Mouse (Mus musculus): ENCODE data around the gene Atrip.

The Atrip gene

DNA sequence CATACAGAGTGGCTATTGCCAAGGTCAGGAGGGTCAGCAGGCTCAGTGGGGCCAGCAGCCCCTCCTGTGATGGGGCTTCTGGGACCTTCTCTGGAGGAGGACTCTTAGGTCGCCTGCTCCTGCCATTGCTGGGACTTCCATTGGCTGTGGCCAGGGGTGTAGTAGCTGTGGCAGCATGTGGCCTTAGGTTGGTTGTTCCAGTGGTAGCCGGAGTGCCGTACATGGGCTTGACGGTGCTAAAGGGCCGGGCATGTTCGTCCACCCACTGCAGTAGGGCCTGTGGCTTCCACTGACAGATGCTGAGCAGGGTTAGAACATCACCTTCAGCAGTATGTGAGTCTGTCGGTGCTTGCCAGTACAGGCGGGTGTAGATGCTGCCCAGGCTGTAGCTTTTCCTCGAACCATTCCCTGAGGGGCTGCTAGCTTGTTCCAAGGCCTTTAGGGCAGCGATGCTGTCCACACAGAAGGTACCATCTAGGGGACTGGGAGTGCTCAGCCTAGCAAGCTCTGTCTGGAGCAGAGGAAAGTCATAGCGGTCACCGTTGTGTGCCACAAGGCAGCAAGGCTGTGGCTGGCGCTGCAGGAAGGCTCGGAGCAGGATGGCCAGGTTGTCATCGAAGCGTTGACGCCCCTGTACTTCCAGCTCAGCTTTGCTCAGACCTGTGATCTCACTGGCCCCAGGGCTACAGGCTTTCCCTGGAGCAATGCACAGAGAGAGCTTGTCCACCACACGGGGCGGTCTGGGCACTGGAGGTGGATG lies 15.7 kb downstream of the Atrip start:
- DNase-seq (ENCODE audit: low spot score), result no peak

DNA sequence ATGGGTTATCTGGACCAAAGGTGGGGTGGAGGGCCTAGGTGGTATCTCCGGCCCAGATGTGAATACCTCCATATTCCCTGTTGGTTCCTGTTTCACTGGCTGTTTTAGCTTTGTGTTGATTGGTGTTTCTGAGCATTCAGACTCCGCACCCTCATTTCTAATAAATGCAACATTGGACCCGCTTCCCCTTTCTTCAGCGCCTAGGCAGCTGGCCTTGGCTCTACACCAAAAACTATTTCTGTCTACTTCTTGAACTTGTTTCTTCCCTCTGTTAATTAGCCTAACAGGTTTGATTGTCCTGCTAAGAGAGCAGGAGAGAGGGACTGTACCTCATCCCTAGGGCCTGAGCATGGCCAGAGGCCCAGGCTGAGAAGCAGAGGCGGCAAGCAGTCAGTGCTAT lies 16.4 kb downstream of the Atrip start:
- DNase-seq (ENCODE audit: low spot score), result no peak

DNA sequence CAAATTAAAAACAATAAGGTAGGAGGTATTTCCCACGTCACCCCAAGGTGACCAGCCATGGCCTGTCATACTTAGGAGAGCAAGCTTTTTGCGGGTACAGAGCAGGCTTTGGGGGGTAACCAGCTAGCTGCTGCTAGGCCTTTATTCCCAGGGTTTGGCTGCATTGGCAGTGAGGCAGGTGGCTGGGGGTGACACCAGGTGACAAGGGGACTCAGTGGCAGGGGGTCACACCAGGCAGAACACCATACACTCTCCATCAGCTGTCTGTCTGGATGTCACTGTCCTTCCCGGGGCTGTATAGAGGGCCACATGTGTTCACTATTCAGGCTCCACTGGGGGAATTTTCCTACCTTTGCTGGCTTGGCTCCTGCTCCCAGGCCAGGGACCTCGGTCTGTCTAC lies 17.0 kb downstream of the Atrip start:
- DNase-seq (ENCODE audit: low spot score), result no peak

DNA sequence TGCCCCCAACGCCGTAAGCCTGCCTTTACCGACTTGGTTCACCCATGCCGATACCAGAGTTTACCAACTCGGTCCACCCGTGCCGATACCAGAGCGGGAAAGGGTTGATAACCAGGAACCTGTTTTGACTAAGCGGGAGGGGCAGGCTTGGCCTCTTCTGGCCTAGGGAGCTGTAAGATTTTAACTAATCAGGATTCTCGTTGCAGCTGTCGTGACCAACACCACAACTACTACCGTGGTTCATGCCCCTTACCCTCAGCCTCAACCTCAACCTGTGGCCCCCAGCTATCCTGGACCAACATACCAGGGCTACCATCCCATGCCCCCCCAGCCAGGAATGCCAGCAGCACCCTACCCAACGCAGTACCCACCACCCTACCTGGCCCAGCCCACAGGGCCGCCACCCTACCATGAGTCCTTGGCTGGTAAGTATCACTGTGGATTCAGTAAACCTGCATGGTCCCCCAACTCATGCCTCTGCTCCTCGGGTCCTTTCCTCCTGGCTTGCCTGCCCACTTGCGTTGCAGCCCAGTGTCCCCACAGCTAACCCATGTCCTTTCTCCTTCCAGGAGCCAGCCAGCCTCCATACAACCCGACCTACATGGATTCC lies 17.7 kb downstream of the Atrip start:
- no peak for DNase-seq (ENCODE audit: low spot score)

DNA sequence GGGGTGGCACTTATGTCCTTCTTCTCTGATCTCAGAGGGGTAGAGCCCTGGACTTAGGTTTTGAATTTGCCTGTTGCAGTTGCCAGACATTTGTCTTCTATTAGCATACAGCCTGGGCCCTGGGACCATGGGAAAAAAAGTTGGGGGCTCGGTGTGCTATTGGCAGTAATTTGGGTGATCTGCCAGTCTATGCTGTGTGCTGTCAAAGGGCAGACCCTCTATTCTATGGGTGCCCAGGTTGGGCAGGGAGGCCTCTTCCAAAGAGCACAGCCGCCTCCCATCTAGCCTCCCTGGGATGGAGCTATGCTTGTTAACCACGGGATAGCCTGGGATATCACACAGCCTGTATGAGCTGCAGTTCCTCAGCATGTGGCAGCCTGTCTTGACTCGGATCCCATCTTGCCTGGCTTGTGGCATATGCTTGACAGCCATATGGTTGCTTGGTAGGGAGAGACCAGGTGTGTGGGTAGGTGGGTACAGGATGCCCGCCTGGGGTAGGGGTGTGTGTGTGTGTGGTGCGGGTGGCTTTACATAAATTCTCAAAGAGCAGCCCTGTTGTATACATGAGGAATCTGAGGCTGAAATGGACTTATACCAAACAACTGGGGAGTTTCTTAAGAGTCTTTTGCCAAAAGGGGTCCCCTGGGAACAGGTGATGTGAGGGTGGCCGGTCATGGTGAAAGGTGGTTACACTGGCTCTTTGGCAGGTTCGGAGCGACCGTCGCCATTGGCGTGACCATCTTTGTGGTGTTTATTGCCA lies 18.5 kb downstream of the Atrip start:
- no peak for DNase-seq (ENCODE audit: low spot score)

DNA sequence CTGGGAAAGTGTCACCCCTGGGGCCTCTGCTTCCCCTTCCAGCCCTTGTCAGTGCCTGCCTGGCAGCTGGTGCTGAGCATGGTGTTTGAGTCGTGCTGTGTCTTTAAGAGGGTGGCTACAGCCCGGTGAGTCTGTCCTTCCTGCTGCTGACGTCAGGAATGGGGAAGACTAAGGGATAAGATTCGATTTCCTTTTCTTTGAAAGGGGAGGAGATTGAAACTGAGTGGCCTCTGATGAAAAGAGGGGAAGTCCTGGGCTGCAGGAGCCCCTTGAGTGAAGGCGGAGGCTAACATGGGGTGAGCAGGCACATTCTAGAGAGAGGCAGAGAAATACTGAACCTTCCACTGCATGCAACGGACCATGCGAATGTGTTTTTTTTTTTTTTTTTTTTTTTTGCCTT lies 19.2 kb downstream of the Atrip start:
- DNase-seq (ENCODE audit: low spot score), result peak; percentile 55

DNA sequence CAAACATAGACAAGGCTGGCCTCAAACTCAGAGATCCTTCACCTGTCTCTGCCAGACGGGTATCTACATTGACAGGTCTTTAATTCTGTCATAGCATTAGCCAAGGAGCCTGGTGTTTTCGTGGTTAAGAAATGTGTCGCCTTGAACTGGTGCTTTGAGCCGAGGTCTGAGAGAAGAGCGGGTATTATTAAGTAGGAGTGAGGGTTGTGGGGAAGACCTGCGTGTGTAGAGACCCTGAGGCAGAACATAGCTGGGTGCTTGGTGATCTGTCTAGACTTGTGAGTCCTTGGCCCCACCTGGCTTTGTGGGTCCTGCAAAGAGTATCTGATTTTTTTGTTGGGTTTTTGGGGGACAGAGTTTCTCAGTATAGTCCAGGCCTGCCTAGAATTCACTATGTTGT lies 20.1 kb downstream of the Atrip start:
- no peak for DNase-seq (ENCODE audit: low spot score)

DNA sequence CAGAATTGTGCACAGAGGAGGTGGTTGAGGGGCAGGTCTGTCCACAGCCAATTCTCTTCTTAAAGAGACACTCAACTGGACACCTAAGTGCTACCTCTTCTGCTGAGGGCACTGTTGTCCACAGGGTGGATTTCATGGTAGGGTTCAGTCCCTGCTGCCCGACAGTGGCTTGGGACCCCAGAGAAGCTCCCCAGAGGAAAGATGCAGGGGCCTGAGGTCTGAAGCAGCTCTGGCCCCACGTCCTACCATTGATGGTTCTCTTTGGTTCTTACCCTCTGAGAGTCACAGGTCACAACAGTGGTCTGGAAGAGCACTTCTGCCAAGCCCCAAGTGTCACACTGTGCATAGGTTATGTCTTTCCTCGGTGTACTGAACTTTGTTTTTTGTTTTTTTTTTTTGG lies 20.6 kb downstream of the Atrip start:
- no peak for DNase-seq (ENCODE audit: low spot score)

DNA sequence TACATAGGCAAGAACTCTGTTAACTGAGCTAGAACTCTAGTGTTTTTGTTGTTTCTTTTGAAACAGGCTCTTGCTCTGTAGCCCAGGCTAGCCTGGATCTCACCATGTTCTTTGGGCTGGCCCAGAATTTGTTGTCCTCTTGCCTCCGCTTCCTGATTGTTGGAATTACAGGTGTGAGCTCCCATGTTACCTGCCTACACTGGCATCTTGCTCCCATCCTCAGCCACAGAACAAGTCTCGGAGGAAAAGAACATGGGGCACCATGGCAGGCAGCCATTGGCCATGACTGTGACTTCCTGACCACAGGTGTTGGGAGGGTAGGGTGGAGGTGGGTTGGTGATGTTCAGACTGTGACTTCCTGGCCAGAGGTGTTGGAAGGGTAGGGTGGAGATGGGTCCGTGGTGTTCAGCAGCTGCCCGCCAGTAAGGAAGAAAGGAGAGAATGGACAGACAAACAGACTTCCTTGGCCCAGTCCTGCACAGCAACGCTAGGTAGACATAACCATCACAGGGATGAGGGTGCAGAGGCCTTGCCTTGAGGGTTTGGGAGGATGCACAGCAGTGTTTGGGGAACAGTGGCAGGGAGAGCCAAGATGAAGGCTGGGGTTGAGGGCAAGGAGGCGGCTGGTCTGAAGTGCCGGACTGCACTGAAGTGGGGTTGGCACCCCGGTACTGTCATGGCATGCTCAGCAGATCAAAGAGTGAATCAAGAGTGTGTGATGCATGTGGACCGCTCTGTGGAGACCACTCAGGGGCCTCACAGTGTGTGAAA lies 21.2 kb downstream of the Atrip start:
- DNase-seq (ENCODE audit: low spot score), result no peak

DNA sequence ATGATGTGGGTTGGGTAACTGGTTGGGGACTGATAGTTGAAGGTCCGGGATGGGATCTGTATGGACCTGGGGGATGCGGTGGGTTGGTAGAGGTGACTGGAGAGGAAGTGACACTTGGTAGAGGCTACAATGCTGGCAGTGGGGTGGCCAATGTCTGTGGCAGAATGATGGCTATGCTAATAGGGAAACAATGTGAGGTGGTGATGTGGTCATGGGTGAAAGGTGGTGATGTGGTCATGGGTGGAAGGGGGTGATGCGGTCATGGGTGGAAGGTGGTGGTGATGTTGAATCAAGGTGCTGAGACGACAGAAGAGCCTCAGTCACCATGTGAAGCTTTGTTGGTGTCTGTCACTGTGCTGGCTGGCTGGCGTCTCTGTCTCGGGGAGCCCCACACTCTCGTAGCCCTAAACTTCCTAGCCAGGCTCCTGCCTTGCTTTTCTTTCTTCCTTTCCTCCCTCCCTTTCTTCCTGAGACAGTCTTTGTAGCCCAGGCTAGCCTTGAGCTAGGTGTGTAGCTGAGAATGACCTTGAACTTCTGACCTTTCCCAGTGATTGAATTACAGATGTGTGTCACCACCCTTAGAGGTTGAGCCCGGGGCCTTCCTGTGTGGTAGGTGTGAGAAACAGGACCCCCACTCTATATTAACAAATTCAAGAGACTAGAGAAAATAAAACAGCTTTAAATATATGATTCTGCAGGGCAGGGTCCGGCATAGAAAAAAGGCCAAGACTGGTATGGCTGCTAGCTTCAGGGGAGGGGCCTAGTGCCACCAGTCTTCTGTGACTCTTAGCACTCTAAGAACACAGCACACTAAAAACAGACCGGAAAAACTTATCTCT lies 22.1 kb downstream of the Atrip start:
- DNase-seq (ENCODE audit: low spot score), result no peak

DNA sequence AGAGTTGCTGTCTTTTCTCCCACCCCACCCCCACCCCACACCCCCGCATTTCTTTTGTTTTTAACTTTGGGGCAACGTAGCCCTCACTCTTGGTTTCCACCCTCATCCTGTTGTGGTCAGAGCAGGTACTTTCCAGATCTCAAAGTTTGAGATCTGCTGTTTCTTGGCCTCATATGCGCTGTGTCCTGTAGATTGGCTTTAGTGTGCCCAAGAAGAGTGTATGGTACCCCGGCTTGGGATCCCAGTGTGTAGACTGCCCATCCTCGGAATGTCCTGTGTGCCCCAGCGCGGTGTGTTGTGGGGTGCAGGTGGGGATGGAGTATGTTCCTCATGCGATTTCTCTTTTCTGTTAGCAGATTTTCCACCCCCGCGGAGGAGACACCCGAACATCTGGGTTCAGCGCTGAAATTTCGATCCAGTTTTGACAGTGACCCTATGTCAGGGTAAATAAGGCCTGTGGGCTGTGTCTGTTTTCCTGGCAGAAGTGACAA lies 22.9 kb downstream of the Atrip start:
- DNase-seq (ENCODE audit: low spot score), result no peak

DNA sequence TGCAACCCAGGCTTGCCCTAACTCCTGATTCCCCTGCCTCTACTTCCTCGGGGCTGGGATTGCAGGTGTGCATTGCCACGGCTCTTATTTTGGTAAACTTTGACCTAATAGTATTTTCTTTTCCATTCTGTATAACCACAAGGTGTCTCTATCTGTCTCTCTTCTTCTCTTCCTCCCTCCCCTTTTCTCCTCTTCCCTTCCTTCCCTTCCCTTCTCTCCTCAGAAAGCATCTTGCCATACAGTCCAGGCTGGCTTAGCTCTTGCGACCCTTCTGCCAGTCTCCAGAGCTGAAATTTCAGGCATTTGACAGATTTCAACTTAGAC lies 23.3 kb downstream of the Atrip start:
- no peak for DNase-seq (ENCODE audit: low spot score)

DNA sequence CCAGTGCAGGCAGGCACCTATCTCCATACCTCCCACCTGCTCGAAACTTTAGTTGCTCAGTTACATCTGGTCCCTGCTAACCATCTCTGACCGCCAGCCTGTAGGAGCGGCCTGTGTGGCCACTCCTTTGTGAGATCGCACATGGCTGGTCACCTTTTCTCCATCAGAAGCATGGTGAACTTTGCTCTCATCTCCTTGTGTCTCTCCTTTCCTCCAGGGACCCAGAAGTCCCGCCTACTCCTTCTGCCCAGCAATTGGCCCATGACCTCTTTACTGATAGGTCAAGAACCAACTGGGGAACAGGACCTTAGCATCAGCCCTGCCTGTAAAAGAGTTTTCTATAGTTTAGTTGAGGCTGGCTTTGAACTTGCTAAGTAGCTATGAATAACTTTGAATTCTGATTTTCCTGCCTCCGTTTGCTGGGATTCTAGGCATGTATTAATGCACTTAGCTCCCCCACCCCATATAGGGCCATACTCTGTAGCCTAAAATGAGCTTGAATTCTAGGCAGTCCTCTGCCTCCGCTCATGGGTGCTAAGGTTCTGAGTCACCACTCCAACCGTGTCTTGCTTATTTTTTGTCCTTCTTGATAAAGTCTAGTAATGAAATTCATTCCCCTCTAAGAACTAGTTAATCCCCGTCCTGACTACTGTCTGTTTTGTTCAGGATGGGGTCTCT lies 23.8 kb downstream of the Atrip start:
- no peak for DNase-seq (ENCODE audit: low spot score)

DNA sequence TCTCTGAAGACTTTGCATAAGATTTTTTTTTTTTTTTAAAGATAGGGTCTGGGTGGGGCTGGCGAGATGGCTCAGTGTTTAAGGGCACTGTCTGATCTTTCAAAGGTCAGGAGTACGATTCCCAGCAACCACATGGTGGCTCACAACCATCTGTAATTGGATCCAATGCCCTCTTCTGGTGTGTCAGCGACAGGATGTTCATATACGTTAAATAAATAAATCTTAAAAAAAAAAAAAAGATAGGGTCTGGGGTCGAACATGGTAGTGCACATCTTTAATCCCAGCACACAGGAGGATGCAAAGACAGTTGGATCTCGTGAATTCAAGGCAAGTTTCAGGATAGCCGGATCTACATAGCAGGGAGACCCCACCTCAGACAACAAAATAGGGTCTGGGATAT lies 24.6 kb downstream of the Atrip start:
- no peak for DNase-seq (ENCODE audit: low spot score)

DNA sequence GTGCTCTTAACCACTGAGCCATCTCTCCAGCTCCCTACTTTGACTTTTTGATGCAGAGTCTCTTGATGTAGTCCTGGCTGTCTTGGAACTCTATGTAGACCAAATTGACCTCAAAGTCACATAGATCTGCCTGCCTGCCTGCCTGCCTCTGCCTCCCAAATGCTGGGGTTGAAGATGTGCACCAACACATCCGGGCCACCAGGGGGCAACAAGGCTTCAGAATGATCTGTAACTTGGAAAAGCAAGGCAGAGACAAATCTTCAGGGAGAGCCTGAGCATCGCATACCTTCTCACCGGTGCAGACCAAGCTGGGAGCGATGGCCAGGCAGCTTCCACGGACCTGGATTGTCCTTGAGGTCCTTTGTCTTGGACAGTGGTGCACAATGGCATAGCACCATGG lies 27.6 kb downstream of the Atrip start:
- no peak for DNase-seq (ENCODE audit: low spot score)

DNA sequence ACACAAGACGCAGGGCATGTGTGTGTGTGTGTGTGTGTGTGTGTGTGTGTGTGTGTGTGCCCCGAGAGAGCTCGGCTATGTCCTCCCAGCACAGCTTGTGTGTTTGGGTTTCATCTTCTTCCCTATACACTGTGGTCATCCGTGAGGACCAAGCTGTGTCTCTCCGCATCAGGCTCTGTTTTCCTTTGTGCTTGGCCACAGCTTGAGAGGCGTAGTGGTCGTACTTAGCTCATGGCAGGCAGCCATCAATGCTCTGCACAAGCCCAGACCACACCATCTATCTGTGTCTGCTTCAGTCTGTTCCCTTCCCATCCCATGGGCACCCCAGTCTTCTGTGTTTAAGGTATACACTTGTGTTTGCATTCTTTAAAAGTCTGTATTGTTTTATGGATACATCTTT lies 32.6 kb downstream of the Atrip start:
- DNase-seq (ENCODE audit: low spot score), result no peak

DNA sequence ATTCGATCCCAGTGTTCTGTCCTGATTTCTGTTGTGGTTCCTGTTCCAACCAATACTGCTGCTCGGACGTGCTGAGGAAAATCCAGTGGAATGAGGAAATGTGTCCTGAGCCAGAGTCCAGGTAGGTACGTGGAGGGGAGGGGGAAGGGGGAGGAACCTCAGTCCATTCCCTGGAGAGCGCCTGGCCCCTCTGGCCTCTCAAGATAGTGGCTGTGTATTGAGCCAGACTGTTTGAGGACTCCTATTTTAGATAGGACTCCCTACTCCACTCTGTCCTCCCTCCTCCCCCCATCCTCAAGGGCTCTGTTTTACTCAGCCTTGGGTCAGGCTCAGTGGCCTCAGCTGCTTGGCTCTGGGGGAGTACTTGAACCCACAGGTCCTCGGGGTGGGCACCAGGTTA lies 33.0 kb downstream of the Atrip start:
- DNase-seq (ENCODE audit: low spot score), result no peak

DNA sequence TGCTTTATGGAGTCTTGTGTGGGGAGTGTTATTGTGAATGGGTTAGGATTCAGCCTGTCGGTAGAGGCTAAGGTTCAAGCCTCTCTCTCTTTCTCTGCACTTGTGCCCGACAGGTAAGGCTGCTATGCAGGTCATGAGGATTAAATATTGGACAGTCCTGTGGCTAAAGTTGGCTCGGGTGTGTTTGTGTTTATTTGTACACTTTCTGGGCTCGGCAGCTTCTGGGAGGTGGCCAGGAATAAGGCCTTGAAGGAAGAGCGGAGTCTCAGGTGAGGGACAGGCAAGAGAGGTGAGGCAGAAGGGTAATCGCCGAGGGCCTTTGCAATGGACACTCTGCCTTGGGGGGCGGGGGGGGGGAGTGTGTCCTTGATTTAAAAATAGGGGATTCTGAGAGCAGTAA lies 33.7 kb downstream of the Atrip start:
- no peak for DNase-seq (ENCODE audit: low spot score)

DNA sequence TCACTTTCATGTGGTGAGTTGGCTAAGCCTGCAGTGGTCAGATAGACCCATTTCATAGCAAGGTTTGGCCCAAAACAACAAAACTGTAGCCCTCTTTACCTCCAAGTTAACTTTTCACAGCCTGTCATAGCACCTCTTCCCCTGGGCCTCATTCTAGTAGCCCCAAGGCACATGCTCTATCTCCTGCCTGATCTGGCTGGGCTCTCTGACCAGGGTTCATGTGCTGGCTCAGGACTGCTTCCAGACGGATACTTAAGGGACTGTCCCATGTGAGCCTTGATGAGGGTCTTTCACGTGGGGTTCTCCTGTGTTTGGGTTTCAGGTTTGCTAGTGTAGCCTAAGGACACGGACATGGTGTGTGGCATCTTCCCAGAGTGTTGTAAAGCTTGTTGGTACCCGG lies 34.2 kb downstream of the Atrip start:
- no peak for DNase-seq (ENCODE audit: low spot score)

DNA sequence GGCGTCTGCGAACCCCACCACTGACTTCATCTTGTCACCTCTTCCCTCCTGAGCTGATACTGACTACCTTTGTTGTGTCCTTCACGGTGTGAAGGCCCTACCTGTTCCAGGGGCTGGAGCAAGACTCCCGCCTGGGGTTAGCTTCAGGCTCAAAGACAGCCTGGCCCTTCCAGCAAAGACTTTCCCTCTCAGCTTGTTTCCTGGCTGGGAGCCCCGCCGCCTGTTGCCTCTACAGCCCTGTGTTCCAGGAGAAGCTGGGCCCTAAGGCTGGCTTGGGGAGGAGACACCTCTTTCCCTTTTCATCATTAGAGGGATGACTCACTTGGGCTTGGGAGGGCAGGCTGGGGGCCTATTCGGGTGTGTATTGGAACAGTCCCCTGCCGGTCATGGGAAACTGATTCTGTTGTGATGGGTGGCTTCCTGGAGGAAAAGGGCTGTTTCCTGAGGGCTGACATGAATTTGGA lies 35.0 kb downstream of the Atrip start:
- DNase-seq (ENCODE audit: low spot score), result no peak

All from ovary, adult 18-20 months (tissue).